Comparison of ENCODE assay signal across 8 mouse cellular contexts in the genomic region with DNA sequence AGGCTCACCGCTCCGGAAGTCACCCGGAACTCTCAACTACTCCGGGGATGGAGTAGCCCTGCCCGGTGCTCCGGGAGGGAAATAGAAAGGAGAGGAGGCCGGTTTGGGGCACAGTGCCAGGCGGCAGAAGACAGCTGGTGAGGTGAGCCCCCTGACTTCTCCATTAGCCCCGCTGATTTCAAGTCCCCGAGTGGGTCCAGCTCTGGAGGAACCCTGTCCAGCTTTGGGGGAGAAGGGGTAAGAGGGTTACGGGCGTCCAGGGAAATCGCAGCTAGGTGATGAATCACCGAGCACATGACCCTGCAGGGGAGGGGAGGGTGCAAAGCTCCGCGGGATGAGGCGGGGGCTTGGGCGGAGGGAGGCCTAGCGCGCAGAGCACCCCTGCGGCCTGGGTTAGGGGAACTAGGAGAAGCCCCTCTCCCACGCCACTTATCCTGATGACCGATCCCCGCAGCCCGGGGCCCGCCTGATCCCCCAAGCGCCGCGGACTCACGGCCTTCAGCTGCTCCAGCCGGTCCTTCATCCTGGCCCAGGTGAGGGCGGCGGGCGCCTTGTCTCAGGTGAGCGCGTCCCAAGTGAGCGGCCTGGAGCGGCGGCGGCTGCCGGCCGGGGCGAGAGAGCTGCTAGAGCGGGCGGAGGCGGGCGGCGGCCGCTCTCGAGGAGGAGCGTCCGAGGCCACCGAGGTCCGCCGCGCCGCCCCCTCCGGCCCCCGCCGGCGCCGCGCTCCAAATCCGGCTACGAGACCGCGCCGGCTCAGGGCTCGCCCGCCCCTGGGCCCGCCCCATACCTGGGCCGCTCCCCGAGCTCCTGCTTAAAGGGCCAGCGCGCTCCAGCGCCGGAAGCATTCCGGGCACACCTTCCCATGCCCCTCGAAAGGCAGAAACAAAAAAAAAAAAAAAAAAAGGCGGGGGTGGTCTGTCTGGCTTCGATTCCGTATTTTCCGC. TPM values are rescaled to one million over a fixed set of nuclear protein-coding genes. Genes with fewer than 3 reads are reported as not detected.
DNase-seq lines count a peak whose midpoint lies in the region; ATAC-seq and TF ChIP-seq lines count a peak whose summit lies in the region.

No protein-coding gene starts in this region.

- no peak for TF ChIP-seq EP300 in liver, embryonic 14.5 days (IDR thresholded peaks at IDR 0.05; ENCODE audit: low read depth)

- ATAC-seq in forebrain, embryonic 12.5 days (ENCODE audit: low FRiP score) = peak; percentile 74
- ATAC-seq in heart, embryonic 16.5 days (replicated peaks; ENCODE audit: extremely low read depth, insufficient read depth, low FRiP score) = peak; percentile 75
- peak; percentile 41; the same call in 1 of the 2 replicates for ATAC-seq in liver, embryonic 14.5 days (ENCODE audit: insufficient read depth)

- H3K9ac ChIP-seq in forebrain, embryonic 12.5 days = peak overlapping the region; percentile 65
- peak overlapping the region; percentile 81 for H3K9ac ChIP-seq in heart, embryonic 16.5 days (ENCODE audit: low read length)
- no peak overlapping the region for H3K9ac ChIP-seq in liver, embryonic 14.5 days (replicated peaks)

- H3K27ac ChIP-seq in forebrain, embryonic 12.5 days = no peak overlapping the region
- peak overlapping the region; percentile 22 for H3K27ac ChIP-seq in heart, embryonic 16.5 days (ENCODE audit: low read length)
- no peak overlapping the region for H3K27ac ChIP-seq in liver, embryonic 14.5 days

- peak overlapping the region; percentile 97 for H3K4me2 ChIP-seq in forebrain, embryonic 12.5 days
- H3K4me2 ChIP-seq in heart, embryonic 16.5 days (ENCODE audit: low read depth, low read length) = peak overlapping the region; percentile 98
- peak overlapping the region; percentile 63 for H3K4me2 ChIP-seq in liver, embryonic 14.5 days (ENCODE audit: low read depth)

- no peaks in the 10 kb centered on the region for H3K36me3 ChIP-seq in forebrain, embryonic 12.5 days (replicated peaks)
- H3K36me3 ChIP-seq in heart, embryonic 16.5 days (ENCODE audit: control insufficient read depth, insufficient read depth) = no peaks in the 10 kb centered on the region
- H3K36me3 ChIP-seq in liver, embryonic 14.5 days (replicated peaks; ENCODE audit: control insufficient read depth, insufficient read depth, low read depth) = no peaks in the 10 kb centered on the region

- H3K4me3 ChIP-seq in forebrain, embryonic 12.5 days (replicated peaks) = peak overlapping the region; percentile 69
- peak overlapping the region; percentile 79 for H3K4me3 ChIP-seq in heart, embryonic 16.5 days (ENCODE audit: low read length)
- peak overlapping the region; percentile 24 to 55 for H3K4me3 ChIP-seq in liver, embryonic 14.5 days (ENCODE audit: insufficient read depth in 1 of 2, low read depth in 2 of 2, low read length in 2 of 2)

- under 1% methylated on average over 74 of the region's 83 CpGs for WGBS in forebrain, embryonic 12.5 days
- WGBS in heart, embryonic 16.5 days = under 1% methylated on average over 80 of the region's 83 CpGs
- WGBS in liver, embryonic 14.5 days (ENCODE audit: insufficient replicate concordance) = under 1% methylated on average over 79 of the region's 83 CpGs

- H3K27me3 ChIP-seq in forebrain, embryonic 12.5 days = peaks cover 48% of the 10 kb centered on the region
- no peaks in the 10 kb centered on the region for H3K27me3 ChIP-seq in heart, embryonic 16.5 days (ENCODE audit: control insufficient read depth, insufficient read depth, low read length)
- H3K27me3 ChIP-seq in liver, embryonic 14.5 days (ENCODE audit: control insufficient read depth, insufficient read depth, low read length) = peaks cover 43% of the 10 kb centered on the region

- no peak for TF ChIP-seq CTCF in liver, embryonic 14.5 days (IDR thresholded peaks at IDR 0.05; ENCODE audit: low read depth)

- no peaks in the 10 kb centered on the region for H3K9me3 ChIP-seq in forebrain, embryonic 12.5 days
- H3K9me3 ChIP-seq in heart, embryonic 16.5 days (replicated peaks; ENCODE audit: control insufficient read depth, low read length) = no peaks in the 10 kb centered on the region
- H3K9me3 ChIP-seq in liver, embryonic 14.5 days (ENCODE audit: control insufficient read depth, low read length) = no peaks in the 10 kb centered on the region

- H3K4me1 ChIP-seq in forebrain, embryonic 12.5 days = peaks cover 24% of the 10 kb centered on the region
- 0 out of 2 replicates have a peak, but pooled peaks cover 2% of the 10 kb centered on the region for H3K4me1 ChIP-seq in heart, embryonic 16.5 days (ENCODE audit: control insufficient read depth, insufficient read depth, low read length)
- peaks cover 0 to 4% of the 10 kb centered on the region in 2 experiments; a peak in 1 of 4 replicates for H3K4me1 ChIP-seq in liver, embryonic 14.5 days (replicated peaks; ENCODE audit: control insufficient read depth in 2 of 2, insufficient read depth in 2 of 2, low read length in 1 of 2)

- DNase-seq in CD4-positive helper T cell, adult 2 months (ENCODE audit: low read depth, low spot score) = peak; percentile 42
- peak; percentile 85 for DNase-seq in brain, adult 2 months (ENCODE audit: low read depth, low spot score)
- peak; percentile 88 for DNase-seq in kidney, postnatal 14 days
- DNase-seq in liver, embryonic 14.5 days (ENCODE audit: low read depth in 3 of 3, low spot score in 3 of 3) = no peak
- peak; percentile 56 for DNase-seq in neural tube, embryonic 10.5 days (ENCODE audit: extremely low spot score, low spot score)
- DNase-seq in testis, postnatal 14 days (ENCODE audit: low spot score) = peak; percentile 39

RNA-seq across cellular contexts. Expression of gene Stx3, which starts 0.7 kb away (rescaled TPM):
- polyA plus RNA-seq in forebrain, embryonic 12.5 days (2016; fragmentation: Nextera tagmentation; extraction: Ambion mirVana) = 7.5 and 8.1 TPM in 2 replicates
- polyA plus RNA-seq in heart, embryonic 16.5 days (2015; fragmentation: Nextera tagmentation; extraction: Ambion mirVana) = 6.2 and 6.4 TPM in 2 replicates
- polyA plus RNA-seq in liver, embryonic 14.5 days (2012; rRNA removed) = 0.39 and 0.78 TPM in 2 replicates
- 2.1 and 2.6 TPM in 2 replicates for polyA plus RNA-seq in liver, embryonic 14.5 days (2014; fragmentation: Nextera tagmentation; extraction: Ambion mirVana)

RNA-seq across cellular contexts. Expression of gene Olfr1417, which starts 20.5 kb away (rescaled TPM):
- polyA plus RNA-seq in forebrain, embryonic 12.5 days (2016; fragmentation: Nextera tagmentation; extraction: Ambion mirVana) = not detected in 2 replicates
- polyA plus RNA-seq in heart, embryonic 16.5 days (2015; fragmentation: Nextera tagmentation; extraction: Ambion mirVana) = not detected in 2 replicates
- not detected in 2 replicates for polyA plus RNA-seq in liver, embryonic 14.5 days (2012; rRNA removed)
- not detected in 2 replicates for polyA plus RNA-seq in liver, embryonic 14.5 days (2014; fragmentation: Nextera tagmentation; extraction: Ambion mirVana)

RNA-seq across cellular contexts. Expression of gene Olfr1418, which starts 42.4 kb away (rescaled TPM):
- not detected in 2 replicates for polyA plus RNA-seq in forebrain, embryonic 12.5 days (2016; fragmentation: Nextera tagmentation; extraction: Ambion mirVana)
- not detected in 2 replicates for polyA plus RNA-seq in heart, embryonic 16.5 days (2015; fragmentation: Nextera tagmentation; extraction: Ambion mirVana)
- polyA plus RNA-seq in liver, embryonic 14.5 days (2012; rRNA removed) = not detected in 2 replicates
- not detected in 2 replicates for polyA plus RNA-seq in liver, embryonic 14.5 days (2014; fragmentation: Nextera tagmentation; extraction: Ambion mirVana)

RNA-seq across cellular contexts. Expression of gene Mrpl16, which starts 48.3 kb away (rescaled TPM):
- polyA plus RNA-seq in forebrain, embryonic 12.5 days (2016; fragmentation: Nextera tagmentation; extraction: Ambion mirVana) = 43.6 and 49.0 TPM in 2 replicates
- 66.1 and 70.5 TPM in 2 replicates for polyA plus RNA-seq in heart, embryonic 16.5 days (2015; fragmentation: Nextera tagmentation; extraction: Ambion mirVana)
- polyA plus RNA-seq in liver, embryonic 14.5 days (2012; rRNA removed) = 14.0 and 27.7 TPM in 2 replicates
- 41.8 and 43.9 TPM in 2 replicates for polyA plus RNA-seq in liver, embryonic 14.5 days (2014; fragmentation: Nextera tagmentation; extraction: Ambion mirVana)

RNA-seq across cellular contexts. Expression of gene Olfr1419, which starts 56.4 kb away (rescaled TPM):
- not detected in 2 replicates for polyA plus RNA-seq in forebrain, embryonic 12.5 days (2016; fragmentation: Nextera tagmentation; extraction: Ambion mirVana)
- not detected in 2 replicates for polyA plus RNA-seq in heart, embryonic 16.5 days (2015; fragmentation: Nextera tagmentation; extraction: Ambion mirVana)
- polyA plus RNA-seq in liver, embryonic 14.5 days (2012; rRNA removed) = not detected in 2 replicates
- not detected in 2 replicates for polyA plus RNA-seq in liver, embryonic 14.5 days (2014; fragmentation: Nextera tagmentation; extraction: Ambion mirVana)

Comparison
In these comparisons a context has a peak if more than half of its experiments do, and no peak if none do; other contexts are left out.
1. DNase-seq: peak in CD4-positive helper T cell, adult 2 months (single experiment), brain, adult 2 months (single experiment), kidney, postnatal 14 days (single experiment), neural tube, embryonic 10.5 days (single experiment) and testis, postnatal 14 days (single experiment); none in liver, embryonic 14.5 days (0 of 3).
2. Peak in every context shown above with its lines, with median percentiles within 50 percentile points of each other: ATAC-seq, H3K4me2 ChIP-seq and H3K4me3 ChIP-seq.